ENCODE assay signal across 17 mouse cellular contexts in the genomic region with DNA sequence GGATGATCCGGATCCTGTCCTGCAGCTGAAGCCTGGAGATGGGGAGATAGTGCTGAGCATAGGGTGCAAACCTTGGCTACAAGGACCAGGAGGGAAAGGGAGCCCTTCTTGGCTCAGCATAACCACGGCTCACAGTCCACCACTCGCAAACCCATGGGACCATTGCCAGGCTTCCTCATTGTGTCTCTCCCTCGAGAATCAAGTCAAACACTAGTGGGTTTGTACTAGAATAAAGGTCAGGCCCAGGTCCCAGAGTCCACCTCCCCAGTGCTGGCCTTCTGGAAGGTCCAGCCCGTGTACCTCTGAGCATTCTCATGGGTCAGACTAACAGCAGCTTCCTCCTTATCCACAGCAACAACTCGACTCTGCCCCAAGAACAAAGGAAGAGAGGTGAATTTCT. TPM values are rescaled to one million over a fixed set of nuclear protein-coding genes. Genes with fewer than 3 reads are reported as not detected.
"Had no signal": no experiment of that assay in that cellular context is flagged by ENCODE, and none has a peak within 500 bp of the region (broad histone marks: within the 10 kb centered on the region; RNA-seq: fewer than 3 reads in every experiment).

No protein-coding gene starts in this region.

- H3K9ac ChIP-seq: lung, embryonic 14.5 days; midbrain, embryonic 13.5 days; midbrain, embryonic 15.5 days; neural tube, embryonic 12.5 days; stomach, embryonic 15.5 days had no signal

- DNase-seq: lung, adult 18-20 months; lung, embryonic 14.5 days; lung, postnatal 10 days; lung, postnatal 4 days; right cerebral cortex, postnatal 14 days; thymus, adult 2 months; thymus, postnatal 25 days; thymus, postnatal 4 days had no signal

- H3K4me1 ChIP-seq: midbrain, embryonic 13.5 days; midbrain, embryonic 15.5 days; neural tube, embryonic 12.5 days; stomach, embryonic 15.5 days had no signal

- H3K4me3 ChIP-seq: midbrain, embryonic 13.5 days; midbrain, embryonic 15.5 days; neural tube, embryonic 12.5 days; stomach, embryonic 15.5 days had no signal

- H3K9me3 ChIP-seq: midbrain, embryonic 13.5 days; midbrain, embryonic 15.5 days; neural tube, embryonic 12.5 days; stomach, embryonic 15.5 days had no signal

- H3K27ac ChIP-seq: midbrain, embryonic 13.5 days; midbrain, embryonic 15.5 days; neural tube, embryonic 12.5 days; stomach, embryonic 15.5 days; stomach, postnatal 0 days had no signal

- H3K4me2 ChIP-seq: lung, embryonic 14.5 days; midbrain, embryonic 11.5 days; midbrain, embryonic 13.5 days; midbrain, embryonic 15.5 days; neural tube, embryonic 12.5 days; stomach, embryonic 15.5 days had no signal

- ATAC-seq: midbrain, embryonic 13.5 days; midbrain, embryonic 15.5 days had no signal

- H3K27me3 ChIP-seq: midbrain, embryonic 13.5 days; midbrain, embryonic 15.5 days; neural tube, embryonic 12.5 days; stomach, embryonic 15.5 days had no signal

- H3K36me3 ChIP-seq: midbrain, embryonic 15.5 days; stomach, embryonic 15.5 days had no signal

RNA-seq across cellular contexts. Expression of gene 6430571L13Rik, which starts 9.6 kb away (rescaled TPM):
- total RNA-seq: megakaryocyte, adult 5-6 weeks; monocyte, adult 5-6 weeks; neutrophil, adult 5-6 weeks had no signal
